Comparison of ENCODE assay signal across 8 mouse cellular contexts in the genomic region with DNA sequence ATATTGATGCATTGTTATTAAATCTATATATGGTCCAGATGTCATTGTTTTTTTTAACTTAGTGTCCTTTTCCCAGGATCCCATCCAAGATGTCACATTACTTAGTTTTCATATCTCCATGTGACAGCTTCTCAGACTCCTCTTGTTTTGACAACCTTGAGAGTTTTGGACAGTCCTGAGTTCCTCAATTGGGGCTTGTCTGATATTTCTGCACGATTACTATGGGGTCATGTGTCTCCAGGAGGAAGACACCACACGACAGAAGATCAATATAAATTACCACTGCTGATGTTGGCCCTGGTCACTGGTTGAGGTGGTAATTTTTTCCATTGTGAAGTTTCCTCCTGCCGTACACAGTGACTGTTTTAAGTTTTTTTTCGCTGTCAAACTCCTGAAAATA. TPM values are rescaled to one million over a fixed set of nuclear protein-coding genes. Genes with fewer than 3 reads are reported as not detected.
DNase-seq lines count a peak whose midpoint lies in the region; ATAC-seq and TF ChIP-seq lines count a peak whose summit lies in the region.

No protein-coding gene starts in this region.

- no peak for ATAC-seq in lung, embryonic 15.5 days (ENCODE audit: borderline replicate concordance, extremely low read depth, low FRiP score, low TSS enrichment)
- no peak for ATAC-seq in limb, embryonic 15.5 days (ENCODE audit: insufficient number of reproducible peaks, low FRiP score, low TSS enrichment, low read depth)

- no peak overlapping the region for H3K27ac ChIP-seq in lung, embryonic 15.5 days
- H3K27ac ChIP-seq in forebrain, embryonic 10.5 days = no peak overlapping the region
- no peak overlapping the region for H3K27ac ChIP-seq in limb, embryonic 15.5 days
- no peak overlapping the region for H3K27ac ChIP-seq in small intestine, adult 2 months (ENCODE audit: insufficient read depth, low read depth, low read length)

- peaks cover 20% of the 10 kb centered on the region for H3K4me1 ChIP-seq in lung, embryonic 15.5 days
- H3K4me1 ChIP-seq in forebrain, embryonic 10.5 days = peaks cover 17% of the 10 kb centered on the region
- peaks cover 13% of the 10 kb centered on the region for H3K4me1 ChIP-seq in limb, embryonic 15.5 days
- peaks cover 16% of the 10 kb centered on the region; the same call in 1 of the 2 replicates for H3K4me1 ChIP-seq in small intestine, adult 2 months (ENCODE audit: control insufficient read depth, insufficient read depth, insufficient read length, low read length)

- H3K27me3 ChIP-seq in lung, embryonic 15.5 days = peaks cover 3% of the 10 kb centered on the region; the same call in 1 of the 2 replicates
- peaks cover 64% of the 10 kb centered on the region for H3K27me3 ChIP-seq in forebrain, embryonic 10.5 days (ENCODE audit: poor library complexity, severe bottlenecking)
- peaks cover 15% of the 10 kb centered on the region; the same call in 1 of the 2 replicates for H3K27me3 ChIP-seq in limb, embryonic 15.5 days
- no peaks in the 10 kb centered on the region for H3K27me3 ChIP-seq in small intestine, adult 2 months (ENCODE audit: control insufficient read depth, insufficient read depth, low read length)

- no peak for TF ChIP-seq POLR2A in small intestine, adult 2 months (IDR thresholded peaks at IDR 0.05; ENCODE audit: low read depth, low read length)

- peak overlapping the region; percentile 77 for H3K4me3 ChIP-seq in lung, embryonic 15.5 days
- H3K4me3 ChIP-seq in forebrain, embryonic 10.5 days = peak overlapping the region; percentile 71
- H3K4me3 ChIP-seq in limb, embryonic 15.5 days = peak overlapping the region; percentile 67
- H3K4me3 ChIP-seq in small intestine, adult 2 months (ENCODE audit: low read depth, low read length) = peak overlapping the region; percentile 82

- WGBS in lung, embryonic 15.5 days = under 1% methylated on average over 4 of the region's 4 CpGs
- WGBS in forebrain, embryonic 10.5 days = 3% methylated on average over 4 of the region's 4 CpGs
- WGBS in limb, embryonic 15.5 days = 1% methylated on average over 4 of the region's 4 CpGs
- under 1% methylated on average over 4 of the region's 4 CpGs for WGBS in small intestine, adult 2 months

- no peak for TF ChIP-seq CTCF in small intestine, adult 2 months (IDR thresholded peaks at IDR 0.05; ENCODE audit: extremely low read depth, insufficient read length, insufficient replicate concordance, low read depth, low read length)

- H3K9ac ChIP-seq in lung, embryonic 15.5 days = no peak overlapping the region; the same call in 1 of the 2 replicates
- no peak overlapping the region for H3K9ac ChIP-seq in limb, embryonic 15.5 days

- H3K36me3 ChIP-seq in lung, embryonic 15.5 days = no peaks in the 10 kb centered on the region
- H3K36me3 ChIP-seq in forebrain, embryonic 10.5 days (replicated peaks) = no peaks in the 10 kb centered on the region
- H3K36me3 ChIP-seq in limb, embryonic 15.5 days = no peaks in the 10 kb centered on the region
- no peaks in the 10 kb centered on the region for H3K36me3 ChIP-seq in small intestine, adult 2 months (ENCODE audit: control insufficient read depth, insufficient read depth, low read length)

- H3K9me3 ChIP-seq in lung, embryonic 15.5 days = no peaks in the 10 kb centered on the region
- no peaks in the 10 kb centered on the region for H3K9me3 ChIP-seq in forebrain, embryonic 10.5 days
- no peaks in the 10 kb centered on the region for H3K9me3 ChIP-seq in limb, embryonic 15.5 days

- peak overlapping the region; percentile 97 for H3K4me2 ChIP-seq in lung, embryonic 15.5 days
- H3K4me2 ChIP-seq in limb, embryonic 15.5 days = peak overlapping the region; percentile 91

- intact Hi-C loops in gastrocnemius, postnatal 36 days (cut with DNase I) = no loop called here

- DNase-seq in lung, postnatal 4 days = no peak
- DNase-seq in forebrain, embryonic 10.5 days (ENCODE audit: extremely low spot score, low spot score) = no peak
- no peak for DNase-seq in embryo, embryonic 10.5 days (ENCODE audit: low spot score)
- DNase-seq in gastrocnemius, postnatal 36 days = no peak
- DNase-seq in cerebellum, adult 11-12 months = no peak

RNA-seq across cellular contexts. Expression of gene Anxa11, which starts 0.4 kb away (rescaled TPM):
- 23.3 and 26.1 TPM in 2 replicates for polyA plus RNA-seq in lung, embryonic 15.5 days (2015; fragmentation: Nextera tagmentation; extraction: Ambion mirVana)
- 3.5 and 4.1 TPM in 2 replicates for polyA plus RNA-seq in forebrain, embryonic 10.5 days (2016; fragmentation: Nextera tagmentation; extraction: Ambion mirVana)
- 20.9 and 28.6 TPM in 2 replicates for polyA plus RNA-seq in limb, embryonic 15.5 days (2015; fragmentation: Nextera tagmentation; extraction: Ambion mirVana)
- 71.5 and 153 TPM in 2 replicates for polyA plus RNA-seq in small intestine, adult 2 months (2012; rRNA removed)
- total RNA-seq in gastrocnemius, postnatal 36 days (2021) = 10 to 100 TPM; 90.7 to 93.7 TPM
